Mouse (Mus musculus): ENCODE data around the gene Pou2f2.
"Not testable (repeated sequence)": the region's sequence is repeated elsewhere in the genome, so short reads cannot be mapped to it uniquely, and the experiment has no call there.

The Pou2f2 gene

DNA sequence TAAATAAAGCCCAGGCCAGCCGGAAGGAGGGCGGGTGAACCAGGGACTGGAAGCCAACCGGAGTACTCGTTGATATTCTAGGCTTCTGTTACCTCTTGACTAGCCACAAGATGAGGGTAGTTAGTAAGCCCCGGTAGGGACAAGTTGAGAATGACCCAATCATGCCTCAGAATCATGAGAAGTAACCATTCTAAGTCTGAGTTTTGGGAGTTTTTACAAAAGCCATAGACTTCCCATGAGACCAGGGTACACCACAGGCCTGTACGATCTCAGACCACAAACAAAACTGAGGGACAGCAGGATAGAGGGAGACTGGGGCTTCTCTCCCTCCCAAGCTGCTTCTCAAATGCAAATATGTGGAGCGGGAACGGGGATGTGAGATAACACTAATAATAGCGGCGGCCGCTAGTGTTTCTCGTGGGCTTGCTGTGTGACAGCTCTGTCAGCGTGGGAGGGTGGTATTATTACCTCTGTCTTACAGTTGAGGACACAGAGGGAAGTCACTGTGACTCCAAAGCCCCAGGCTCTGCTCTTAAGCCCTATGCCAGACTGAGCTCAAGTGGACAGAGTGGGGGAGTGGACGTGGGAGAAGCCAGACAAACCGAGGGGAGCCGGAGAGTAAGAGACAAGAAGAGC, 130.1 kb downstream of the Pou2f2 start:
- in situ Hi-C loops (cut with MboI; ENCODE audit: low pct_unique_long_range_greater_than_20kb in 1 of 2, low sequenced_read_pairs in 2 of 2, unreplicated experiment in 1 of 2) = no loop called here

DNA sequence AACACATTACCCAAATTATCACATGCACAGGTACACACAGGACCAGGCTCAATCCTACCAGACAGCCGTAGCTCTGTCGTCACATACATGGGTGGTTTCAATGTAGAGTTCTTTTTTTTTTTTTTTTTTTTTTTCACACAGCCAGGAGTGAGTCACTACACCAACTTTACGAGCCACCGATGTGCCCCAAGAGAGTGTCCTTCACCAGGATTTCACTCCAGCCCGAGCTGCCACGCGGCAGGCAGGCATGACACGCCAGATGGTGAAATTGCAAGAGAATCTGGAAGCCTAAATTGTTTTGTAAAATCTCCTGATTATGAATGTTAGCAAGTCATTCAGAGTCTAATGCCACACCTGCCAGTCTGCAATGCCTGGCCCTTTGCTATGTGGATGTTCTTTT, 132.2 kb downstream of the Pou2f2 start:
- in situ Hi-C loops (cut with MboI; ENCODE audit: low pct_unique_long_range_greater_than_20kb in 1 of 2, low sequenced_read_pairs in 2 of 2, unreplicated experiment in 1 of 2) = no loop called here

DNA sequence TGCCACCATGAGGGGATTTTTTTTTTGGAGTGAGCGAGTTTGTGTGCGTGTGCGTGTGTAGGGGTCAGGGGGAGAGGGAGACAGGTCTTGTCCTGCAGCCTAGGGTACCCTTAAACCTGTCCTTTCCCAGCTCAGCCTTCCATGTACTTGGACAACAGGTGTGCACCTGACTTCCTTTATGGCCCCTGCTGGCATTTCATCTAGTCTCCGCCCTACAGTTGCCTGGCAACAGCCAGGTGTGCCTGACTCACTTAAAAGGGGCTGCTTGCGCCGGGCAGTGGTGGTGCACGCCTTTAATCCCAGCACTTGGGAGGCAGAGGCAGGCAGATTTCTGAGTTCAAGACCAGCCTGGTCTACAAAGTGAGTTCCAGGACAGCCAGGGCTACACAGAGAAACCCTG, 134.9 kb downstream of the Pou2f2 start:
- in situ Hi-C loops (cut with MboI; ENCODE audit: low pct_unique_long_range_greater_than_20kb in 1 of 2, low sequenced_read_pairs in 2 of 2, unreplicated experiment in 1 of 2) = not testable (repeated sequence)

DNA sequence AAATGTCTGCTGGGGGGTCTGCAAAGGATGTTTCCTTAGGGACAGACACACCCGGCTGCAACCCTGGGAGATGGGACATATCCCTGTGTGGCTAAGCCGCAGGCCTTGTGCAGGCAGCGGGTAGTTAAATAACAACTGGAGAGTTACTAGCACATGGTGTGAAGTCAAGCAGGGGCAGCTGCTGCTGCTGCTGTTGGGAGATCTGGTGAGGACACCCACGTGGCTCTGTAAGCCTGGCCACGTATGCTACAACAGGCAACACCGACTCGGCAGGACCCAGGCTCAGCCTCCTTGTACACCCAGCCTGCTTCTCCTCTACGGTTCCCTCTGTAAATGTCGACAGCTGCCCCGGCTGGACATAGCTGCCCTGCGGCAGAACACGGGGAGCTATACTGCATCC, 137.6 kb downstream of the Pou2f2 start:
- in situ Hi-C loops (cut with MboI; ENCODE audit: low pct_unique_long_range_greater_than_20kb in 1 of 2, low sequenced_read_pairs in 2 of 2, unreplicated experiment in 1 of 2) = no loop called here

All from mouse embryonic stem cell (cell line).